In genomic region chr4:59257866-59258265, GRCm38 (mm10) we compare ENCODE assay signal across 27 mouse cellular contexts.
A peak's percentile ranks its signal among the peaks of the same experiment; 100 is the strongest.
DNase-seq lines count a peak whose midpoint lies in the region; ATAC-seq and TF ChIP-seq lines count a peak whose summit lies in the region.
"Had no signal": no experiment of that assay in that cellular context is flagged by ENCODE, and none has a peak within 500 bp of the region (broad histone marks: within the 10 kb centered on the region; RNA-seq: fewer than 3 reads in every experiment).

No protein-coding gene starts in this region.

- dilution Hi-C loops in CH12.LX (cut with MboI; ENCODE audit: extremely low pct_ligation_motif_present, extremely low pct_unique_long_range_greater_than_20kb, low sequenced_read_pairs): no loop called here

- no peak overlapping the region for H3K4me3 ChIP-seq in midbrain, embryonic 16.5 days (ENCODE audit: low read depth, low read length)
- no peak overlapping the region for H3K4me3 ChIP-seq in midbrain, embryonic 15.5 days
- no peak overlapping the region for H3K4me3 ChIP-seq in CH12.LX (replicated peaks in 1 of 3; ENCODE audit: low read depth in 2 of 3, low read length in 2 of 3, poor library complexity in 1 of 3)
- H3K4me3 ChIP-seq in forebrain, embryonic 15.5 days: no peak overlapping the region
- H3K4me3 ChIP-seq: embryonic facial prominence, embryonic 13.5 days; embryonic facial prominence, embryonic 15.5 days; erythroblast, embryonic 14.5 days; forebrain, embryonic 10.5 days; forebrain, embryonic 12.5 days had no signal

- no peaks in the 10 kb centered on the region for H3K79me2 ChIP-seq in CH12.LX (replicated peaks; ENCODE audit: control insufficient read depth, extremely low read depth, insufficient read depth, poor library complexity, severe bottlenecking)

- TF ChIP-seq CTCF in CH12.LX (conservative IDR thresholded peaks at IDR 0.05 in 1 of 2, IDR thresholded peaks at IDR 0.05 in 1 of 2; ENCODE audit: low read depth in 2 of 2, low read length in 2 of 2): no peak
- no peak for TF ChIP-seq CTCF in brain, embryonic 14.5 days (IDR thresholded peaks at IDR 0.05; ENCODE audit: borderline replicate concordance, extremely low read depth, insufficient read depth, insufficient read length)

- in situ Hi-C loops in CH12.LX (cut with MboI; ENCODE audit: low pct_ligation_motif_present, low pct_unique_long_range_greater_than_20kb, low sequenced_read_pairs): no loop called here

- no peaks in the 10 kb centered on the region for H3K36me3 ChIP-seq in midbrain, embryonic 16.5 days (ENCODE audit: control insufficient read depth, insufficient read depth, low read length)
- no peaks in the 10 kb centered on the region for H3K36me3 ChIP-seq in midbrain, embryonic 15.5 days (replicated peaks)
- no peaks in the 10 kb centered on the region for H3K36me3 ChIP-seq in CH12.LX (replicated peaks in 1 of 2; ENCODE audit: control insufficient read depth in 1 of 2, insufficient read depth in 1 of 2, low read length in 1 of 2)
- no peaks in the 10 kb centered on the region for H3K36me3 ChIP-seq in forebrain, embryonic 15.5 days
- H3K36me3 ChIP-seq: embryonic facial prominence, embryonic 13.5 days; embryonic facial prominence, embryonic 15.5 days; forebrain, embryonic 10.5 days; forebrain, embryonic 12.5 days; G1E had no signal

- H3K4me1 ChIP-seq in midbrain, embryonic 16.5 days (ENCODE audit: control insufficient read depth, insufficient read depth, low read length): no peaks in the 10 kb centered on the region
- no peaks in the 10 kb centered on the region for H3K4me1 ChIP-seq in midbrain, embryonic 15.5 days
- peaks cover 26 to 76% of the 10 kb centered on the region in 2 experiments for H3K4me1 ChIP-seq in CH12.LX (ENCODE audit: control insufficient read depth in 1 of 2, insufficient read depth in 2 of 2)
- no peaks in the 10 kb centered on the region for H3K4me1 ChIP-seq in forebrain, embryonic 15.5 days
- H3K4me1 ChIP-seq: embryonic facial prominence, embryonic 13.5 days; embryonic facial prominence, embryonic 15.5 days; forebrain, embryonic 12.5 days had no signal

- no peak overlapping the region for H3K27ac ChIP-seq in midbrain, embryonic 16.5 days (ENCODE audit: low read length)
- no peak overlapping the region for H3K27ac ChIP-seq in midbrain, embryonic 15.5 days
- H3K27ac ChIP-seq in CH12.LX (ENCODE audit: insufficient read depth, low read depth): no peak overlapping the region
- no peak overlapping the region for H3K27ac ChIP-seq in forebrain, embryonic 15.5 days (replicated peaks)
- H3K27ac ChIP-seq: embryonic facial prominence, embryonic 13.5 days; embryonic facial prominence, embryonic 15.5 days; forebrain, embryonic 10.5 days; forebrain, embryonic 12.5 days had no signal

- TF ChIP-seq RAD21 in CH12.LX (IDR thresholded peaks at IDR 0.05; ENCODE audit: low read depth, low read length): no peak

- H3K4me2 ChIP-seq in midbrain, embryonic 16.5 days (ENCODE audit: low read length): no peak overlapping the region
- H3K4me2 ChIP-seq in midbrain, embryonic 15.5 days: no peak overlapping the region
- no peak overlapping the region for H3K4me2 ChIP-seq in CH12.LX (ENCODE audit: insufficient read depth, low read depth, poor library complexity, severe bottlenecking)
- H3K4me2 ChIP-seq in forebrain, embryonic 15.5 days (replicated peaks): no peak overlapping the region
- H3K4me2 ChIP-seq: embryonic facial prominence, embryonic 13.5 days; embryonic facial prominence, embryonic 15.5 days; forebrain, embryonic 12.5 days had no signal

- no peaks in the 10 kb centered on the region for H3K9me3 ChIP-seq in midbrain, embryonic 16.5 days (replicated peaks; ENCODE audit: control insufficient read depth, low read length, poor library complexity, severe bottlenecking)
- H3K9me3 ChIP-seq in midbrain, embryonic 15.5 days: no peaks in the 10 kb centered on the region
- no peaks in the 10 kb centered on the region for H3K9me3 ChIP-seq in CH12.LX (replicated peaks; ENCODE audit: low read length)
- H3K9me3 ChIP-seq in forebrain, embryonic 15.5 days: no peaks in the 10 kb centered on the region
- H3K9me3 ChIP-seq: embryonic facial prominence, embryonic 13.5 days; embryonic facial prominence, embryonic 15.5 days; forebrain, embryonic 10.5 days; forebrain, embryonic 12.5 days; G1E had no signal

- DNase-seq in CH12.LX (ENCODE audit: extremely low read depth): no peak
- DNase-seq in brain, embryonic 14.5 days (ENCODE audit: low read depth): peak; percentile 19
- peak; percentile 44 to 72 for DNase-seq in natural killer cell, adult 2 months (ENCODE audit: low spot score in 2 of 2)
- DNase-seq in lung, postnatal 10 days: no peak
- DNase-seq: adrenal gland, adult 8-10 months; adrenal gland, postnatal 14 days; adrenal gland, postnatal 36 days; cerebellum, adult 11 months; cerebellum, adult 18-20 months; cerebellum, adult 8-10 months; cerebellum, adult 9-11 months; cerebellum, postnatal 14 days; cerebellum, postnatal 36 days; embryo, embryonic 11 days; forebrain, postnatal 0 days had no signal

- WGBS in midbrain, embryonic 16.5 days: 23% methylated on average over 3 of the region's 3 CpGs
- WGBS in midbrain, embryonic 15.5 days: 20% methylated on average over 3 of the region's 3 CpGs
- WGBS in forebrain, embryonic 15.5 days: 38% methylated on average over 3 of the region's 3 CpGs

- no peaks in the 10 kb centered on the region for H3K27me3 ChIP-seq in midbrain, embryonic 16.5 days (ENCODE audit: control insufficient read depth, insufficient read depth, low read depth, low read length)
- H3K27me3 ChIP-seq in midbrain, embryonic 15.5 days (replicated peaks): no peaks in the 10 kb centered on the region
- H3K27me3 ChIP-seq in CH12.LX (replicated peaks): no peaks in the 10 kb centered on the region
- H3K27me3 ChIP-seq in forebrain, embryonic 15.5 days: no peaks in the 10 kb centered on the region
- H3K27me3 ChIP-seq: embryonic facial prominence, embryonic 13.5 days; embryonic facial prominence, embryonic 15.5 days; forebrain, embryonic 12.5 days; Patski had no signal

- 0 out of 2 replicates have a peak, but pooled peaks have one; percentile 21 for ATAC-seq in midbrain, embryonic 16.5 days
- no peak; the same call in 1 of the 2 replicates for ATAC-seq in midbrain, embryonic 15.5 days (replicated peaks)
- no peak for ATAC-seq in forebrain, embryonic 15.5 days (replicated peaks)
- ATAC-seq: activated CD4-positive, CD25-positive, alpha-beta regulatory T cell, adult 4 months; forebrain, embryonic 14.5 days; forebrain, postnatal 0 days; Patski had no signal

- no peak for TF ChIP-seq POLR2A in CH12.LX (IDR thresholded peaks at IDR 0.05; ENCODE audit: low read depth, low read length)
- TF ChIP-seq POLR2A in brain, embryonic 14.5 days (IDR thresholded peaks at IDR 0.05; ENCODE audit: borderline replicate concordance, extremely low read depth, insufficient read depth, insufficient read length, poor library complexity, severe bottlenecking): no peak

- no peak overlapping the region for H3K9ac ChIP-seq in midbrain, embryonic 16.5 days (ENCODE audit: low read depth, low read length)
- H3K9ac ChIP-seq in midbrain, embryonic 15.5 days: no peak overlapping the region
- no peak overlapping the region for H3K9ac ChIP-seq in CH12.LX (ENCODE audit: insufficient read depth, low read depth)
- no peak overlapping the region for H3K9ac ChIP-seq in forebrain, embryonic 15.5 days (replicated peaks)
- H3K9ac ChIP-seq: embryonic facial prominence, embryonic 13.5 days; embryonic facial prominence, embryonic 15.5 days; forebrain, embryonic 12.5 days; forebrain, postnatal 0 days had no signal

- TF ChIP-seq EP300 in CH12.LX (IDR thresholded peaks at IDR 0.05; ENCODE audit: low read length): 0 out of 2 replicates have a peak, but pooled peaks have one; percentile 11

TF ChIP-seq in CH12.LX, 34 proteins besides CTCF, POLR2A, EP300 and RAD21:
- TF ChIP-seq SMC3 (IDR thresholded peaks at IDR 0.05; ENCODE audit: low read depth, low read length) (no peak), NRF1 (IDR thresholded peaks at IDR 0.05; ENCODE audit: low read depth, low read length) (no peak), PAX5 (IDR thresholded peaks at IDR 0.05; ENCODE audit: low read length) (no peak), HCFC1 (IDR thresholded peaks at IDR 0.05; ENCODE audit: low read depth, low read length) (no peak), ZMIZ1 (IDR thresholded peaks at IDR 0.05; ENCODE audit: low read depth, low read length) (no peak), NELFE (IDR thresholded peaks at IDR 0.05; ENCODE audit: low read depth, low read length) (no peak), MAX (IDR thresholded peaks at IDR 0.05; ENCODE audit: low read length) (no peak), BHLHE40 (IDR thresholded peaks at IDR 0.05; ENCODE audit: low read depth, low read length) (no peak), IRF4 (IDR thresholded peaks at IDR 0.05; ENCODE audit: low read depth, low read length) (no peak), MYC (IDR thresholded peaks at IDR 0.05; ENCODE audit: low read depth, low read length) (no peak), MAFK (IDR thresholded peaks at IDR 0.05; ENCODE audit: insufficient replicate concordance, low read length) (no peak)

Comparison
In these comparisons a context has a peak if more than half of its experiments do, and no peak if none do; other contexts are left out.
1. DNase-seq: peak in brain, embryonic 14.5 days (single experiment) and natural killer cell, adult 2 months (2 of 2); none in CH12.LX (single experiment) and lung, postnatal 10 days (single experiment).